Mouse (Mus musculus) macrophage (primary cell): Measurements from ENCODE around the gene Trim34a. TPM values are rescaled to one million over a fixed set of nuclear protein-coding genes. Genes with fewer than 3 reads are reported as not detected.
"Not testable (repeated sequence)": the region's sequence is repeated elsewhere in the genome, so short reads cannot be mapped to it uniquely, and the experiment has no call there.

ENCODE experiments used
- H3K27ac ChIP-seq: fragments of 350-480 bp; formaldehyde crosslinking; 2 replicates; pipeline ENCODE4 v1.9.0; 2021
- H3K36me3 ChIP-seq: fragments of 350-480 bp; formaldehyde crosslinking; 2 replicates; pipeline ENCODE4 v1.9.0; 2021; ENCODE audit errors: inconsistent target
- H3K4me3 ChIP-seq: fragments of 350-480 bp; formaldehyde crosslinking; 2 replicates; pipeline ENCODE4 v1.9.0; 2021; ENCODE audit errors: inconsistent target
- H3K79me2 ChIP-seq: fragments of 350-480 bp; formaldehyde crosslinking; 2 replicates; pipeline ENCODE4 v1.9.0; 2021; ENCODE audit errors: inconsistent target
- WGBS: methylation state at CpG from one replicate; pipeline ENCODE4 v1.1.7; 2026; ENCODE audit warnings: inconsistent platforms; ENCODE audit not compliant: missing documents; 5-methylcytosine and 5-hydroxymethylcytosine counted together
- polyA plus RNA-seq: library from polyadenylated mRNA; stranded (reverse); fragments of 250-400 nt; gene quantifications from 3 replicates; pipeline ENCODE4 v1.2.4, GENCODE M21; 2018; ENCODE audit warnings: inconsistent platforms
- total RNA-seq, 78 experiments: library from RNA; depleted of rRNA; stranded (reverse); fragments of 250-400 nt; gene quantifications; 1 replicate in 9 of 78; 2 replicates in 24 of 78; 3 replicates in 43 of 78; 4 replicates in 2 of 78; pipeline ENCODE4 v1.2.4; 2018; ENCODE audit warnings: inconsistent platforms in 56 of 78

Gene Trim34a
- 100 to 1,000 TPM in 20 of 26 experiments, 10 to 100 TPM in 6; 57.5 to 348 (median 239) TPM for total RNA-seq (2018; cell fraction: chromatin; rRNA removed)
- total RNA-seq (2018; cell fraction: cytosol; rRNA removed), result 100 to 1,000 TPM in 1 of 26 experiments, 10 to 100 TPM in 25; 18.9 to 101 (median 52.7) TPM
- total RNA-seq (2018; cell fraction: nucleus; rRNA removed), result 100 to 1,000 TPM in 20 of 26 experiments, 10 to 100 TPM in 6; 55.7 to 283 (median 169) TPM
- 27.8 to 59.6 TPM (median 35.2 TPM) in 3 replicates for polyA plus RNA-seq

GRCm38 (mm10) chr7:104244287-104245181 lies at the start of gene Trim34a:
TSS of gene Trim34a (plus strand) at chr7:104244457.
- H3K27ac ChIP-seq, result peak within 1 kb of the TSS; percentile 90
- no peaks in the 10 kb centered on the region; the same call in 1 of the 2 replicates for H3K36me3 ChIP-seq
- WGBS, result 5% methylated on average over 10 of the region's 13 CpGs
- peak within 1 kb of the TSS; percentile 94 for H3K4me3 ChIP-seq
- H3K79me2 ChIP-seq, result peaks cover 33% of the 10 kb centered on the region

DNA sequence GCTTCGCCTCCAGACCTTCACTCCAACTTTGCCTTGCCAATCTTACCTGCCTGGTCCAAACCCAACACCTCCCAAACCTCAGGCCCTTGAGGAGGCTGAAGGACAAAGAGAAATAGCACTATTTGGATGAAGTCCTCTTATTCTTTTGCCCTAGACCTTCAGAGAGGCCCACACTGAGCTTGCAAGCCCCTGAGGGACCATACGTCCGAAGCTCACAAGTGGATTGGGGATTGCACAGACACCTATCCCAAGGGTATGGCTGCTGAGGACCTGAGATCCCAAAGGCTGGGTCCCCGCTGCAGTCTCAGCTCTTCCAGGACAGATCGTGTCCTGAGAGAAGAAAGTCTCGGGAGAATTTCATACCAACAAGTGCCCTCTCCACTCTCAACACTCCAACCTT lies 48.4 kb upstream of the Trim34a start, which contains the start of gene Olfr649:
Gene Olfr649 (minus strand): TSS at position 101 of the 400 bp plus-strand sequence.
- no peak within 1 kb of the TSS for H3K27ac ChIP-seq
- H3K4me3 ChIP-seq, result no peak within 1 kb of the TSS
- H3K36me3 ChIP-seq, result no peaks in the 10 kb centered on the region
- 97% methylated on average over 6 of the region's 6 CpGs for WGBS
- no peaks in the 10 kb centered on the region for H3K79me2 ChIP-seq

DNA sequence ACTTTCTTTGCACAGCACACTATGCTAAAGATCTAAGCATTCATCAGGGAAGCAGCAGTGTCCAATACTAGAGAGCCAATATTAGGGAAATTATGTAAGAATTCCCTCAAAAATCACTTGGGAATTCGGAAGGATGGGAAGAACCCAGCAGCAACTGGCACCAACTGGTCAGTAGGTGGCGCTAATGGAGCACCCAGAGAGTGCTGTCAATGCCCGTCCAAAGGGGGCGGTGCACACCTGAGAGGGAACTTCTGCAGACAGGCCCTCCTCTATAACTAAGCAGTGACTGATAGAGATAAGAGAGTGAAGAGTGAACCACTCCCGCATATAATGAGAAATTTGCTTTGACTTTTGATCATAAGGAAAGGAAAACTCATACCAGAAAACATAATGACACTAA lies 44.4 kb upstream of the Trim34a start:
- WGBS, result 4% methylated on average over 5 of the region's 5 CpGs

GRCm38 (mm10) chr7:104206197-104206596 lies 38.1 kb upstream of the Trim34a start:
- Histone ChIP-seq H3K27ac (no peak overlapping the region), H3K4me3 (no peak overlapping the region), H3K79me2 (no peaks in the 10 kb centered on the region), H3K36me3 (no peaks in the 10 kb centered on the region)
- WGBS, result 37% methylated on average over 7 of the region's 7 CpGs

More for the DNA sequence above, 44.4 kb upstream of the Trim34a start:
- Histone ChIP-seq H3K79me2 (no peaks in the 10 kb centered on the region), H3K36me3 (no peaks in the 10 kb centered on the region), H3K4me3 (no peak overlapping the region), H3K27ac (no peak overlapping the region)

- WGBS, result no CpG with 5 or more reads among the region's 1 CpGs
- Histone ChIP-seq H3K4me3 (no peak overlapping the region), H3K27ac (no peak overlapping the region)
Observed at GRCm38 (mm10) chr7:104216011-104216535, 28.2 kb upstream of the Trim34a start.

DNA sequence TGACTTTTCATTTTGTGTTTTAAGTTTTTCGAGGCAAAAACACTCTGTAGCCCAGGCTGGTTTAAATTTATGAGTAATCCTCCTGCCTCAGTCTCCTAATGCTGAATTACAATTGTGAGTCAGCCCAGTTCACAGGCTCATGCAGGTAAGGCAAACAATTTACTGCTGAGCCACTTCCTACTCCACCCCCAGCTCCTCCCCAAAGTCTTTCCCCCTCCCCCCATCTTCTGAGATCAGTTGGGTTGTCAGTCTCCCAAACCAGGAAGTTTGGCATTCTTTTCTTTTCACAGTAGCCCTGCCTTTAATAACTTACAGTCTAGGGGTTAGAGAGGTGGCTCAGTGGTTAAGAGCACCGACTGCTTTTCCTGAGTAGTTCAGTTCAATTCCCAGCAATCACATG lies 26.4 kb upstream of the Trim34a start:
- H3K79me2 ChIP-seq, result no peaks in the 10 kb centered on the region
- WGBS, result 51% methylated on average over 2 of the region's 2 CpGs
- no peak overlapping the region for H3K27ac ChIP-seq
- no peak overlapping the region for H3K4me3 ChIP-seq
- H3K36me3 ChIP-seq, result no peaks in the 10 kb centered on the region

More at GRCm38 (mm10) chr7:104216011-104216535, 28.2 kb upstream of the Trim34a start:
- Histone ChIP-seq H3K36me3 (no peaks in the 10 kb centered on the region), H3K79me2 (no peaks in the 10 kb centered on the region)

- H3K27ac ChIP-seq, result no peak within 1 kb of the TSS
- no peaks in the 10 kb centered on the region for H3K79me2 ChIP-seq
- WGBS, result 9% methylated on average over 36 of the region's 37 CpGs
- no peaks in the 10 kb centered on the region for H3K36me3 ChIP-seq
- H3K4me3 ChIP-seq, result peak within 1 kb of the TSS; percentile 54
Observed at GRCm38 (mm10) chr7:104218701-104219569, 25.3 kb upstream of the Trim34a start, which contains the start of gene Trim6. TSS of gene Trim6 (plus strand) at chr7:104218793.

DNA sequence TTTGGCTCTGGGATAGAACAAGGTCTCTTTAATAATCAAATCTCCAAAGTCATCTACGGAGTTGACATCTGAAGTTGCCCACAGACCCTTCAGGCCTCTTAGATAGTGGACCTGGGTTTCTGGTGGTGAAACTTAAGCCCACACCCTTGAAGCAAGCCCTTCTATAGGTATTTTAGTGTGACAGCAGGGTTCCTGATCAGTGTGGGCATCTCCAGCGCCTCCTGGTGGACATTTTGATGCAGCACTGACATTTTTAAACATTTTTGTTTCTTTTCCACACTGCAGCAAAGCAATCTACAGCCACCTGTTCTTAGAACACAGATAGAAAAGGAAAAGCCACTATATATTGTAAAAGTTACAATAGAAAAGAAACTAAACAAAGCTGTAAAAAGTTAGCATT lies 13.1 kb upstream of the Trim34a start:
- Histone ChIP-seq H3K36me3 (no peaks in the 10 kb centered on the region), H3K4me3 (no peak overlapping the region), H3K79me2 (no peaks in the 10 kb centered on the region), H3K27ac (no peak overlapping the region)
- WGBS, result 42% methylated on average over 2 of the region's 2 CpGs

DNA sequence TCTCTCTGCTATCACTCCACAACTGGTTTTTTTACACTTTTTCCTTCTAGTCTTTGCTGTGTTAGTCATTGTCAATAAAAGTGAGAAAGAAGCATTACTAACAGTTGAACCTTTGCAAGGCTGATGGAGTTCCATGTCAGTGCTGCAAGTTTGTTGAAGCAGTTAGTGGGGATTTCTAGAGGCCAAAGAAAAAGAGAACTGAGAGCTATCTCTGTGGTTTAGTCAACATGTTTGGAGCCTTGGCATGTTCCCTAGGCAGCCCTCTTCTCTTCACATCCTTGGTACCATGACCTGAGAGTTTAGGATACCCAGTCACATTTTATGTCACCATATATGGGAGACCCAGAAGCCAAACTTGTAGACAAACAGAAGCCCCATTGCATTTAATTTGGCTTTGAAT lies 3.4 kb upstream of the Trim34a start:
- no peak overlapping the region for H3K27ac ChIP-seq
- H3K79me2 ChIP-seq, result peaks cover 15% of the 10 kb centered on the region
- H3K36me3 ChIP-seq, result no peaks in the 10 kb centered on the region
- no peak overlapping the region for H3K4me3 ChIP-seq

DNA sequence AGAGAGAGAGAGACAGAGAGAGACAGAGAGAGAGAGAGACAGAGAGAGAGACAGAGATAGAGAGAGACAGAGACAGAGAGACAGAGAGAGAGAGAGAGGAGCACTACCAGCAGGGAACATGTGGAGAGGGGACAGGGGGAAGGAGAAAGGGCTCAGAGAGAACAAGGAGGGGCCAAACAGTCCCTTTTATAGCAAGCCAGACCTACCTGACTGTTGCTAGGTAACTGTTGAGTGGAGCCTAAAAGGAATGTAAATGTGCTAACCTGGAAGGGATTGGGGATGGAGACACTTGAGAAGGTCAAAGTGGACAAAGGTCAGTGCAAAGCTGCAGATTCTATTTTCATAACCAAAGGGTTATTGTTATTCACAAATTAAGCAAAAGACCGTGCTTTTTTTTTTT lies 641 bp upstream of the Trim34a start:
- H3K27ac ChIP-seq, result no peak overlapping the region
- WGBS, result 78% methylated on average over 1 of the region's 1 CpGs
- H3K4me3 ChIP-seq, result no peak overlapping the region
- no peaks in the 10 kb centered on the region; the same call in 1 of the 2 replicates for H3K36me3 ChIP-seq
- H3K79me2 ChIP-seq, result peaks cover 33% of the 10 kb centered on the region

DNA sequence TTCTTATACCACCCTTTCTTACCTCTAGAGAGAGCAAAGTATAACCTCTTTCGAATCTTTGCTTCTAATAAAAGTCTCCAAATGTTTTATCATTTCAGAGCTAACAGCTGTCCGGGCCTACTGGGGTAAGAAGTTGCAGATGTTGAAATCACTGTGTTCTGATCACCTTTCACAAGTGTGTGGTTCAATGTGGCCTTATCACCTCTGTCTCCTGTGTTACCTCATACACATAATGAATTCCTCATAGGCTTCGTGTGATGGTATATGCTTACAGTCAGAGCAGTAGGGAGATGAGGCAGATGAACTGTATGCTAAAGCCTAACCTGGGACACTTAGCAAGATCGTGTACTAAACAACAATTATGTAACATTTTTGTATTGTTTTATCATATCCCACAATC lies 16.1 kb downstream of the Trim34a start:
- H3K4me3 ChIP-seq, result not testable (repeated sequence)

DNA sequence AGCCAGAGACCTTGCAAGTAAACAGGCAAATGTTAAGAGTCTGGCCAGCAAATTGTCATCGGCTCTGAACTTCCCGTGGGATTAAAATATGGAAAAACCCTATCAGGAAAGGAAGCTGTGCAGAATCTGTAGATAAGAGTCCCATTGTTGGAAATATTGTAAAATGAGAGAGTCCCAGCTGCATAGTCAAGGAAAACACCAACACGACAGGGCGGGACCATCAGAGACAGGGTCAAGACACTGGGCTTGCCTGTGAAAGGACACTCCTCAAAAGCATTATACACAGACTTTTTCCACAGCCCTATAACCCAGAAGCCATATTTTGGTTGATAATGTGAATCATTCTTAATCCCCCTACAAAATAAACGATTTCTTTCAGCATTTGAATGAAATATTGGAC lies 21.1 kb downstream of the Trim34a start:
- no CpG with 5 or more reads among the region's 5 CpGs for WGBS
- not testable (repeated sequence) for H3K4me3 ChIP-seq

More for the DNA sequence above, 16.1 kb downstream of the Trim34a start:
- H3K79me2 ChIP-seq, H3K27ac ChIP-seq: not testable (repeated sequence)
- WGBS, result 95% methylated on average over 4 of the region's 4 CpGs
- H3K36me3 ChIP-seq, result peaks cover 21% of the 10 kb centered on the region

DNA sequence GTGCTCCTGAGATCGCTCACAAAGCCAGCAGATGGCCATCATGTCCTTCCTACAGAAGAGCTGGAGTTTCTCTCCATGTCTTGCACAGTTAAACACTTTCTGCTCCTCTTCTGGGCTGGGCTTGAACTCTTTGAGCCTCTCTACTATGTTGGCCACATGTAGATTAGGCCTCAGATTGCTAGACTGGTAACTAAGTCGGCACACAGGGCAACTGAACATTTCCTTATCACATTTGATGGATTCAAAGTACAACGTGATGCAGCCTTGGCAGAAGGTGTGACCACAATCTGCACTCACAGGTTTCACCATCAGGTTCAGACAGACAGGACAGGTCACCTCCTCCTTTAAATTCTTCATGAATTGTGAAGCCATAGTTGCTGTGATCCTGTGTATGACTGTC lies 35.1 kb downstream of the Trim34a start:
- H3K36me3 ChIP-seq, result peaks cover 15% of the 10 kb centered on the region
- WGBS, result 86% methylated on average over 1 of the region's 3 CpGs
- H3K27ac ChIP-seq, H3K4me3 ChIP-seq, H3K79me2 ChIP-seq: not testable (repeated sequence)

More for the DNA sequence above, 21.1 kb downstream of the Trim34a start:
- H3K36me3 ChIP-seq, H3K79me2 ChIP-seq, H3K27ac ChIP-seq: not testable (repeated sequence)
